Mouse (Mus musculus): ENCODE measurements around the gene Ndufa4l2.

DNA sequence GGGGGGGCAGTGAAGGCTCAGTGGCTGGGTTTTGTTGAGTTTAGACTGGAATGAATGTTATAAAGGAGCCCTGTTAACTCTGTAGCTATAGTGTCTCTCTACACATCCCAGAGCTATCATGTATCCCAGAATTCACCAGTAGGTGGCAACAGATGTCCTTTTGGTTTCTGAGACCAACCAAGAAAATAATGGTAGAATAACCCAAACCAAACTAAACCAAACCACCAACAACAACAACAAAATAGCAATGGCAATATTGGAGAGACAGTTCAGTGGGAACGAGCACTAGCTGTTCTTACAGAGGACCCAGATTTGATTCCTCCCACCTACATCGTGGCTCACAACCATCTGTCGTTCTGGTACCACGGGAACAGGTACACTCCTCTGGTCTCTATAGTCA is 35.6 kb upstream of the Ndufa4l2 start:
- TF ChIP-seq CTCF (IDR thresholded peaks at IDR 0.05; ENCODE audit: borderline replicate concordance, insufficient read depth, low read depth, low read length) = peak; percentile 32; the same call in 1 of the 2 replicates
- no peak for TF ChIP-seq POLR2A (IDR thresholded peaks at IDR 0.05; ENCODE audit: borderline replicate concordance, insufficient read depth, low read length)
